Mouse (Mus musculus): ENCODE results near the gene Gm4779. TPM values are rescaled to one million over a fixed set of nuclear protein-coding genes. Genes with fewer than 3 reads are reported as not detected.

Gm4779 gene
- polyA plus RNA-seq (2014; fragmentation: Illumina TruSeq; extraction: RNeasy Lipid Tissue Mini Kit (QIAGEN cat#74804); ENCODE audit: low read depth, low replicate concordance), result 3.4 TPM

DNA sequence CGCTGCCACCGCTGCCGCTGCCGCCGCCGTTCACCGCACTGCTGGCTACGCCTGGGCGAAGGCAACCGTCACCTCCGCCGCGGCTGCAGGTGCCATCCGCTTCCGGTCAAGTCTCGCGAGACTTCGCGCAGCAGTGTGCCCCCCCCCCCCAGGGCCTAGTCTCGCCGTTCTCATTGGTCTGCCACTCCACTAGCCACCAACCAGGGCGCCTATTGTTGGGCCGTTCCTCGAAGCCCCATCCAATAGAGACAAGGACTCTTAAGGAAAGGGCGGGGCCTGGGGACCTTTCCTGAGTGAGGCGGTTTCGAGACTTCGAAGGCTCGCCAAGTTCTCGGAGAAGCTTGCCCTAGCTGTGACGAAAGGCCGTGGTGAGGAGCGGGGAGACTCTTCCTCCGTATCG lies at the start of gene Gm4779, which contains the start of gene 8030474K03Rik:
Gm4779 (minus strand) TSS at position 82 of the 400 bp plus-strand sequence.
8030474K03Rik (plus strand) TSS at position 315 of the 400 bp plus-strand sequence.

Other genes with a start within 250 kb of the Gm4779 start
- gene Ogt, start 154.4 kb downstream of the Gm4779 start, polyA plus RNA-seq (2014; fragmentation: Illumina TruSeq; extraction: RNeasy Lipid Tissue Mini Kit (QIAGEN cat#74804); ENCODE audit: low read depth, low replicate concordance), result 51.0 TPM
- not detected for gene Cxcr3, start 60.2 kb downstream of the Gm4779 start, polyA plus RNA-seq (2014; fragmentation: Illumina TruSeq; extraction: RNeasy Lipid Tissue Mini Kit (QIAGEN cat#74804); ENCODE audit: low read depth, low replicate concordance)
- gene 8030474K03Rik, start 233 bp upstream of the Gm4779 start, polyA plus RNA-seq (2014; fragmentation: Illumina TruSeq; extraction: RNeasy Lipid Tissue Mini Kit (QIAGEN cat#74804); ENCODE audit: low read depth, low replicate concordance), result 2.7 TPM
- gene Nhsl2, start 55.0 kb upstream of the Gm4779 start, polyA plus RNA-seq (2014; fragmentation: Illumina TruSeq; extraction: RNeasy Lipid Tissue Mini Kit (QIAGEN cat#74804); ENCODE audit: low read depth, low replicate concordance), result 1.0 TPM